Mouse (Mus musculus) lung, adult 10 weeks (tissue): ENCODE results near the gene Nek11. TPM values are rescaled to one million over a fixed set of nuclear protein-coding genes. Genes with fewer than 3 reads are reported as not detected.

Experiments
- polyA plus RNA-seq: library from polyadenylated mRNA; stranded (reverse); fragments of 350-450 nt; fragmentation: Illumina TruSeq; extraction: RNeasy Lipid Tissue Mini Kit (QIAGEN cat#74804); gene quantifications from one replicate; pipeline ENCODE4 v1.2.3, GENCODE M21; 2014; ENCODE audit warnings: low read depth, low replicate concordance; ENCODE audit not compliant: insufficient read depth

Nek11 gene
- 1.6 TPM for polyA plus RNA-seq

DNA sequence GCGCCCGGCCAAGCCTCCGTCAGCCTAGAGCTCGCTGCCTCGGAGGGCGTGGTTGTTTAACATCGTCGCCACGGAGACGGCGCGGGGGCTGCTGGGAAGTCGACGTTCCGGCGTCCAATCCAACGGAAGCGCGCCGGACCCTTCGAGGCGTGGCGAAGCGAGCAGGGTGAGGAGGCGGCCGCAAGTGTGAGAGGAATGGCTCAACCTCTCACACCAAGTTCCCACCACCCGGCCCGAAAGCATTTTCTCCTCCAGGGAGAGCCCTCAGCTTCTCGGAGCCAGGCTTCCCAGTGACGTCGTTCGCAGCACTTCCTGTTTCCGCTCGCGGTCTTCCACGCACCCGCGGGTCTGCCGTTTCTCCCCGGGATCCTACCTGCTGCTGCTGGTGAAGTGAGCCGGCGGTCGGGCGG is at the start of gene Nek11, which contains the start of gene Aste1:
Nek11 (minus strand) TSS at position 307 of the 410 bp plus-strand sequence.
Aste1 (plus strand) TSS at position 175 of the 410 bp plus-strand sequence.

GRCm38 (mm10) chr9:105144992-105145391 is 250.3 kb downstream of the Nek11 start, which contains the start of gene 1700080E11Rik:
1700080E11Rik (minus strand) TSS chr9:105145092.

GRCm38 (mm10) chr9:105131253-105132001 is 263.9 kb downstream of the Nek11 start, which contains the start of gene Nudt16:
Nudt16 (minus strand) TSS chr9:105131824.

Other genes starting within 250 kb of the Nek11 start
- 2.5 TPM for gene Aste1, start 132 bp downstream of the Nek11 start, polyA plus RNA-seq
- 30.6 TPM for gene Atp2c1, start 131.8 kb upstream of the Nek11 start, polyA plus RNA-seq
- 13.9 TPM for gene Pik3r4, start 247.5 kb upstream of the Nek11 start, polyA plus RNA-seq